Mouse (Mus musculus): Measurements from ENCODE around the gene Angpt4.

DNA sequence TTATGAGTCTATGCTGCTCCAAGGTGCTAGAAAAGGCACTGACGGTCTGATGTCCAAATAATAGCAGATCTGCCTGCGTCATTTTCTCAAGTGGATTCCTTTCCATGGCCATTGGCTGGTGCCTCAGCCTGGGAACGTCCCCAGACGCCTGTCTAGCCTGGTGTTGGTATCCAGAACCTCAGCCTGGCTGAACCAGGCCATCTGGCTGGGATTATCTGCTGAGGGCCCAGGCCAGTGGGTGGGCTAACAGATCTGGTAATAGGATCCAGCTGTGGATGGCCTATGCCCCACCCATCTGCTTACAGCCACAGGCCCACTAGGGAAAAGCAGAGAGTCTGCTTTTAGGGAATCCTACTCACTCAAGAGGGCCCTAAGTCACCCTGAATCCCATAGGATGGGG, 10.6 kb downstream of the Angpt4 start:
- TF ChIP-seq CTCF (IDR thresholded peaks at IDR 0.05; ENCODE audit: borderline replicate concordance, insufficient read depth, low read length) = no peak
- TF ChIP-seq POLR2A (IDR thresholded peaks at IDR 0.05; ENCODE audit: low read depth, low read length) = no peak
